Mouse (Mus musculus): ENCODE data around the gene Rangrf. TPM values are rescaled to one million over a fixed set of nuclear protein-coding genes. Genes with fewer than 3 reads are reported as not detected.
"Not testable (repeated sequence)": the region's sequence is repeated elsewhere in the genome, so short reads cannot be mapped to it uniquely, and the experiment has no call there.

Rangrf gene
- polyA plus RNA-seq, 1 experiment from 2014 or later = 58.1 TPM

DNA sequence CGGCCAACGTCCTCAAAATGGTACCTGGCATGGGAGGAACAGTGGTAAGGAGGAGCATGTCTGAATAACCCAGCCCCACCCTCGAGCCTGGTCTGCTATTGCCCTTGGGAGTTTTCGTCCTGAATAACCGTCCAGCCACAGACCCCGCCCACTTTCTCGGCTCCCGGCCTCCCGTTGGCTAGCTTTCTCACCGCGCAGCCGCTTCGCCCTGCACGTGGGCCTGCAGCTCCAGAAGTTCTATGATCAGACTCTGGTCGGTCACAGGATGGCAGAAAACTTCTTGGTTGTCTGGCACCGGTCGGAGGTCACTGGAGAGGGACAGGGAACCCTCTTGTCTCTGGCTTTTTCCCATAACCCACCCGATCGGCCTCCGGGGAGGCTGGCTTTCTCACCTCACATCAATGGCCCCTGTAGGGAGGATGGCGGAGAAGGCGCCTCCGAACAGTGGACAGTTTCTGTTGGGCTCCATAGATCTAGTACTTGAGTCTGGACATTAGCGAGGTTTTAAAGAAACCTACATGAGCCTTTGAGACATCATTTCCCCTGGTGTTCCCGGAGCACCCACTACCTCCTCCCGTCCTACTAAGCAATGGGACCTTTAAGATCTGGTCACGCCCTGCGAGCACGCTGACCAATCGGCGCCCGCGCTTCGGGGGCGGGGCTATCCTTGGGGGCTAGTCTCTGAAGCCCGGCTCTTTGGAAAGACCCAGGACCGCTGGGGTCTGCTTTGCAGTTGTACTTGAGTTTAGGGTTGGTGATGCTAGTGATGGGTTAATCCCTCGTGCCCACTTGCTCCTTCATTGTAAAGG is 1.5 kb downstream of the Rangrf start:
- not testable (repeated sequence) for H3K27me3 ChIP-seq, H3K9me3 ChIP-seq, H3K36me3 ChIP-seq, H3K27ac ChIP-seq
- Histone ChIP-seq H3K4me2 (replicated peaks) (peak overlapping the region; percentile 70), H3K9ac (peak overlapping the region; percentile 60), H3K4me1 (peaks cover 14% of the 10 kb centered on the region), H3K4me3 (peak overlapping the region; percentile 49)
- under 1% methylated on average over 38 of the region's 38 CpGs for WGBS
- peak; percentile 94 for ATAC-seq (ENCODE audit: low FRiP score, low read depth)

DNA sequence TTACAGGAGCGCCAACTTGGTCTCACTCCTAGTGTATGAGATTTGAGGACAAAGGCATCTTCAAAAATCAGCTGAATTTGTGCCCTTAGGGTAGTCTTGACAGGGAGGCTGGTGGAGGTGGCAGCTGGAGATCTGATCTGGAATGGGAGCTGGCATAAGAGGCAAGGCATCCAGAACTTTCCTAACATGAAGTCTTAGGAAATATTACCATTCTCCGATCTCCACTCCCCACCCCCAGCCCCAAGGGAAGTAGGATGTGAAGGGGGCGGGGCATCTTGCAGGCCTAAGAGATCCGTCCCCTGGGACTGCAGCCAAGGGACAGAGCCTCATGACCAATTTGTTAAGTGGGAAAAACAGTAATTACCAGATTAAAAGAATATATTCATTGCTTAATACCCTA is 4.8 kb downstream of the Rangrf start:
- H3K9me3 ChIP-seq = no peaks in the 10 kb centered on the region
- no peaks in the 10 kb centered on the region; the same call in 1 of the 2 replicates for H3K36me3 ChIP-seq
- peaks cover 23% of the 10 kb centered on the region for H3K4me1 ChIP-seq
- no peak overlapping the region for H3K4me3 ChIP-seq
- H3K4me2 ChIP-seq (replicated peaks) = no peak overlapping the region
- no peak overlapping the region for H3K9ac ChIP-seq
- H3K27me3 ChIP-seq = no peaks in the 10 kb centered on the region
- ATAC-seq (ENCODE audit: low FRiP score, low read depth) = no peak
- H3K27ac ChIP-seq = no peak overlapping the region
- 80% methylated on average over 4 of the region's 4 CpGs for WGBS

DNA sequence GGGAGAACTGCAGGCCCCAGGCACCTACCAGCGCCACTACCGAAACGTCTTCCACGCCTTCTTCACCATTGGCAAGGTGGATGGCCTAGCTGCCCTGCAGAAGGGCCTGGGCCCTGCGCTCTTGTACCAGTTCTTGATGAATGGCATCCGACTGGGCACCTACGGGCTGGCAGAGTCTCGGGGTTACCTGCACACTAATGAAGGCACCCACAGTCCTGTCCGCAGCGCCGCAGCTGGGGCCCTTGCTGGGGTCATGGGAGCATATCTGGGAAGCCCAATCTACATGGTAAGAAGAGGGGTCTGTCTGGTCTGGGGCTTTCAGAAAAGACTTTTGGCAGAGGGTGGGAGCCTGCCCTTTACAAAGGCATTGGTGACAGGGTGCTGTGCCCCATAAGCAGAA is 6.2 kb downstream of the Rangrf start:
- H3K9ac ChIP-seq = peak overlapping the region; percentile 73
- no peaks in the 10 kb centered on the region for H3K9me3 ChIP-seq
- no peaks in the 10 kb centered on the region for H3K27me3 ChIP-seq
- ATAC-seq (ENCODE audit: low FRiP score, low read depth) = no peak
- peaks cover 18% of the 10 kb centered on the region for H3K4me1 ChIP-seq
- H3K36me3 ChIP-seq = no peaks in the 10 kb centered on the region; the same call in 1 of the 2 replicates
- no peak overlapping the region for H3K27ac ChIP-seq
- 0 out of 2 replicates have a peak overlapping the region, but pooled peaks have one; percentile 61 for H3K4me3 ChIP-seq
- WGBS = 82% methylated on average over 11 of the region's 11 CpGs
- peak overlapping the region; percentile 96 for H3K4me2 ChIP-seq (replicated peaks)

DNA sequence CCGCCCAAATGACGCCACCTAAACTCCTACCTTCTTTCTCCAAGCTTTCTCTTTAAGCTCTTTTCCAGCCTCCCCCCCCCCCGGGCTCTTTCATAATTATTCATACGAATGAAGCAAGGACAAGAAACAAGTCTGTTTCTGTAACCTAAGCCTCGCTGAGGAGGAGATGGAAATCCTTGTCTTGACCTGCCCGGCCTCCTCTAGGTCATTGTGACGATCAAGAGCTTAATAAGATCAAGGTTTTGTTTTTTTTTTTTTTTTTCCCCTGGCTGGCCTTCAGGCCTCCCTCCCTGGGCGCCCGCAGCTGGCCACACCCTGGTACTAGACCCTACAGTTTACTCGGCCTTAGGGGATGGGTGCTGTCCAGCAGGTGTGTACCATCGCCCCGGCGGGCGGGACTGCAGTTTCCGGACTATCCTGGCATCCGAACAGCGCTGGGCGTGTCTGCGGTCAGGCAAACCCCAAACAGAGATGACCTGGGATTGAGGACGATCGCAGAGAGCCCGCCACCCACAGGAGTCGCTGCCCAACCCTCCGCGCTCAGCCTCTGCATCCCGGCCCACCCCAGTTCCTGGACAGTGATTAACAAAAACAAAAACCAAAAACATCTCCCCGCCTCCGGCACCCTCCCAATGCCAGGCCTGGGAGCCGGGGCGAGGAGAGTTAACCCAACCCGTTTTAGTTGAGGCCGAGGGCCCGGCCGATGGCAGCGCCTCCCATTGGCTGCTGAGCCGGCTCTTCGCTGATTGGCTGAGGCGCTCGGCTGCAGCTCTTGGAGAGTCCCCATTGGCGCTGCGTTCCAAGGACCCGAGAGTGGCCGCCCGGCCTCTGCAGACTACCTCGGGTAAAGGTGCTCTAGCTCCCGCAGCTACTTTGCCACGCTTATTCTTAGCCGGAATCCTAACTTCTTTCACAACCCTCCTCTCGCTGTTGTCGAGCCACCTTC is 7.4 kb downstream of the Rangrf start, which contains the start of gene Slc25a35:
TSS of gene Slc25a35 (plus strand) at position 795 of the 946 bp plus-strand sequence.
- Histone ChIP-seq H3K4me1 (peaks cover 13% of the 10 kb centered on the region), H3K9ac (peak within 1 kb of the TSS; percentile 73), H3K9me3 (no peaks in the 10 kb centered on the region), H3K4me2 (replicated peaks) (peak within 1 kb of the TSS; percentile 96), H3K27ac (no peak within 1 kb of the TSS), H3K36me3 (no peaks in the 10 kb centered on the region; the same call in 1 of the 2 replicates), H3K27me3 (no peaks in the 10 kb centered on the region), H3K4me3 (peak within 1 kb of the TSS; percentile 61)
- ATAC-seq (ENCODE audit: low FRiP score, low read depth) = peak; percentile 96
- under 1% methylated on average over 50 of the region's 50 CpGs for WGBS

DNA sequence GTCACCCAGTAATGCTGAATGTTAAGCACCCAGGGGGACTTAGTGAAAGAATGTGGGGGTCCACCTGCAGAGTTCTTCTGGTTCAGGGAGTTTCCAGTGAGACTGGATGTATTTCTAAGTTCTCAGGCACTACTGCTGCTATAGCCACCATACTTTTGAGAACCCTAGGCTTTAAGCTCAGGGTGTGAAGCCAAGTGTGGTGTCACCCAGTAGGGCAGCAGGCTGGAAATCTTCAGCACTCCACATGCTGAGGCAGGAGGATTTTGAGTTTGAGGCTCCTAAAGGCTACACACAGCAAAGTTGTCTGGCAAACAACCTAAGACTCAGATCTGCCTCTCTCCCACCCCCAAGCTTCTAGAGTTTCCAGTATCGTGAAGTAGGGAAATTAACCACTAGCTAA is 8.4 kb downstream of the Rangrf start:
- Histone ChIP-seq H3K9ac (no peak overlapping the region), H3K4me2 (replicated peaks) (no peak overlapping the region), H3K27ac (no peak overlapping the region), H3K4me1 (peaks cover 16% of the 10 kb centered on the region), H3K27me3 (no peaks in the 10 kb centered on the region), H3K9me3 (no peaks in the 10 kb centered on the region), H3K4me3 (no peak overlapping the region; the same call in 1 of the 2 replicates), H3K36me3 (no peaks in the 10 kb centered on the region; the same call in 1 of the 2 replicates)
- 37% methylated on average over 1 of the region's 1 CpGs for WGBS
- ATAC-seq (ENCODE audit: low FRiP score, low read depth) = no peak

DNA sequence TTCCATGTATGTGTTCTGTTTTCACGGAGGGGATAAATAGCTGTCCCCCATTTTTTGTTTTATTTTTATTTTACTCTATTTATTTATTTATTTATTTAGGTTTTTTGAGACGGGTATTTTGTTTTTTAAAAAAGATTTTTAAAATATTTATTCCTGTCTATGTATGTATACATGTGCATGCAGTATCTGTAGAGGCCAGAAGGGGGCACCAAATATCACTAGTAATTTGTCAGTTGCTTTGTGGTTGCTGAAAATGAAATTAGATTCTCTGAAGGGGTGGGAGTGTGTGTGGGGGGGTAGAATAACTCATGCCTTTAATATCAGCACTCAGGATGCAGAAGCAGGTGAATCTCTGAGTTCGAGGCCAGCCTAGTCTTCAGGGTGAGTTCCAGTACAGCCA is 9.1 kb downstream of the Rangrf start:
- Histone ChIP-seq H3K9ac (no peak overlapping the region), H3K4me3 (no peak overlapping the region), H3K9me3 (no peaks in the 10 kb centered on the region), H3K27ac (no peak overlapping the region), H3K27me3 (no peaks in the 10 kb centered on the region), H3K4me2 (replicated peaks) (no peak overlapping the region), H3K36me3 (no peaks in the 10 kb centered on the region; the same call in 1 of the 2 replicates), H3K4me1 (peaks cover 16% of the 10 kb centered on the region)
- no peak for ATAC-seq (ENCODE audit: low FRiP score, low read depth)
- 32% methylated on average over 3 of the region's 3 CpGs for WGBS

DNA sequence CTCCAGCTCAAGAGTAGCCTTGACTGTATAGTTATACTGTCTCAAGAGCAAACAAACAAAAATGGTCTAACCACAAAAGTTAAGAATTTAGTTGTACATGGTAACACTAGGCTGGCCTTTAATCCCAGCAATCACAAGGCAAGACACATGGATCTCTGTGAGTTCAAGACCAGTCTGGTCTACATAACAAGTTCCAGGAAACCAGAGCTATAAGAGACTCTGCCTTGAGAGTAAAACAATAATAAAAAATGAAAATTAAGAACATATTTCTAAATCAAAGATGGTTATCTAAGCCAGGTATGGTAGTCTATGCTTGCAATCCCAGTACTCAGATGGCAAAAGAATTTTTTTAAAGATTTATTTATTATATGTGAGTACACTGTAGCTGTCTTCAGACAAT is 9.9 kb downstream of the Rangrf start:
- Histone ChIP-seq H3K36me3 (no peaks in the 10 kb centered on the region), H3K27me3 (no peaks in the 10 kb centered on the region), H3K4me1 (peaks cover 16% of the 10 kb centered on the region), H3K4me3 (no peak overlapping the region), H3K9ac (no peak overlapping the region), H3K9me3 (no peaks in the 10 kb centered on the region), H3K4me2 (replicated peaks) (no peak overlapping the region), H3K27ac (no peak overlapping the region)
- ATAC-seq (ENCODE audit: low FRiP score, low read depth) = no peak

DNA sequence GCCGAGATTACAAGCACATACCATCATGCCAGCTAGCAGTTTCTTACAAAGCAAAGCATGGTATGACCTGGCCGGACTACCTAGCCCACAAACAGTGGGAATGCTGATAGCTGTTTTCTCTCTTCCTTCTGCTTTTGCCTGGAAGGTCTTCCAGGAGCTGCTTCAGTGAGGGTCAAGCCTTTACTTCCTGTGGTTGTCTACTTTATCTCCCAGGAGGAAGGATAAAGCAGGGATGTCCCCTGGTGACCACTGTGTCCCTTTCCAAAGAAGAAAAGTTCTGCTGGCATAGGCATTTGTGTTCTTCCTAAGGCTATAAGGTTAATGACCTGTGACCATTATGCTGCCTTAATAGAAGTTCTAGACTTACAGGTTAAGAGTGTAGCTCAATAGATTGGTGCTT is 11.6 kb downstream of the Rangrf start:
- ATAC-seq (ENCODE audit: low FRiP score, low read depth) = no peak
- Histone ChIP-seq H3K4me2 (replicated peaks) (no peak overlapping the region), H3K36me3 (no peaks in the 10 kb centered on the region), H3K27me3 (no peaks in the 10 kb centered on the region), H3K9me3 (no peaks in the 10 kb centered on the region), H3K27ac (no peak overlapping the region), H3K9ac (no peak overlapping the region), H3K4me1 (peaks cover 12% of the 10 kb centered on the region), H3K4me3 (no peak overlapping the region)
- 79% methylated on average over 2 of the region's 2 CpGs for WGBS

DNA sequence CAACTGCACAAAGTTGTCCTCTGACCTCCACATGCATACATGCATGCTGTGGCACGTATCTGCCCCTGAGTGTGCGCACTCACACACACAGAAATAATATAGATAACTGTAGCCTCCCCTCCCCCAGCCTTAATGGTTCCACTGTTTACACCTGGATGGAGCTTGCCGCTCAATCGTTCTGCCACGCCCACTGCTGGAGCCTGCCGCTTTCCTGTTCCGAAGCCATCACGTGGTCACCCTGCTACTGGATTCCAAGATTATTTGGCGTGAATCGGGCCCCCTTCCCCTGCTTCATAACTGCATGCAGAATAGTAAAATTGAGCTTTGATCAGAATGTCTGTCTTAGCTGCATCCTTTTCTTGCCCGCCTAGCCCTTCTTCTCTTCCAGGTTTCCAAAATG is 12.8 kb downstream of the Rangrf start:
- not testable (repeated sequence) for H3K4me3 ChIP-seq; H3K9ac ChIP-seq; H3K4me1 ChIP-seq; H3K9me3 ChIP-seq; H3K36me3 ChIP-seq; ATAC-seq (ENCODE audit: low FRiP score, low read depth); H3K27me3 ChIP-seq; H3K27ac ChIP-seq
- WGBS = 20% methylated on average over 11 of the region's 11 CpGs
- 0 out of 2 replicates have a peak overlapping the region, but pooled peaks have one; percentile 4 for H3K4me2 ChIP-seq (replicated peaks)

DNA sequence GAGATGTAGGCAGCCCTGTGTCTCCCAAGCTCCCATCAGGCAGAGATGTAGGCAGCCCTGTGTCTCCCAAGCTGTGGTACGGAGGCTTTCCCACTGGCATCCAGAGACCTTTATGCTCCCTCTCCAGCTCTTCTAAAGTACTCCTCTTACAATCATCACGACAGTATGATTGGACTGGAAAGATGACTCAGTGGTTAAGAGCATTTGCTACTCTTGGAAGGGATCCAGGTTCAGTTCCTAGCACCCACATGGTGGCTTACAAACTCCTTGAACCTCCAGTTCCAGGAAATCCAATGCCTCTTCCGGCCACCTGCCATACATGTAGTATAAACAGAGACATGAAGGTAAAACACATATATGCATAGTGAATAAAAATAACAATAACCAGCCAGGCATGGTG is 13.4 kb downstream of the Rangrf start:
- WGBS = 80% methylated on average over 3 of the region's 3 CpGs
- Histone ChIP-seq H3K27me3 (peaks cover 8% of the 10 kb centered on the region; the same call in 1 of the 2 replicates), H3K27ac (no peak overlapping the region), H3K4me3 (no peak overlapping the region), H3K4me2 (replicated peaks) (no peak overlapping the region), H3K9me3 (no peaks in the 10 kb centered on the region), H3K36me3 (no peaks in the 10 kb centered on the region), H3K9ac (no peak overlapping the region), H3K4me1 (peaks cover 9% of the 10 kb centered on the region; the same call in 1 of the 2 replicates)
- ATAC-seq (ENCODE audit: low FRiP score, low read depth) = no peak

DNA sequence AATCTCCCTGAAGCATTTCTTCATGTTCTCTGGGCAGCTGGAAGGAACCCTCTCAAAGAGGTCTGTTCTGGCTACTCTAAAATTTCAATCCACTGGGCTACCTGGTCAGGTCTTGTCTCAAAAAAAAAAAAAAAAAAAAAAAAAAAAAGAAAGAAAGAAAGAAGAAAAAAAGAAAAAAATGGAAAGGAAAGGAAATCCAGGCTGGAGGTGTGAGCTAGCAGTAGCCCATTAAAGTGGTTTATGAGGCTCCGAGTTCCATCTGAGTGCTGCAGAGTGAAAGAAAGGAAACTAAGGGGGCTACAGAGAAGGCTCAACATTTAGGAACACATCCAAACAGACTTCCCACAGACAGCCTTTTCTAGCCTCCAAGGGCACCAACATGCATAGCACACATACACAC is 17.0 kb downstream of the Rangrf start:
- ATAC-seq (ENCODE audit: low FRiP score, low read depth) = no peak

DNA sequence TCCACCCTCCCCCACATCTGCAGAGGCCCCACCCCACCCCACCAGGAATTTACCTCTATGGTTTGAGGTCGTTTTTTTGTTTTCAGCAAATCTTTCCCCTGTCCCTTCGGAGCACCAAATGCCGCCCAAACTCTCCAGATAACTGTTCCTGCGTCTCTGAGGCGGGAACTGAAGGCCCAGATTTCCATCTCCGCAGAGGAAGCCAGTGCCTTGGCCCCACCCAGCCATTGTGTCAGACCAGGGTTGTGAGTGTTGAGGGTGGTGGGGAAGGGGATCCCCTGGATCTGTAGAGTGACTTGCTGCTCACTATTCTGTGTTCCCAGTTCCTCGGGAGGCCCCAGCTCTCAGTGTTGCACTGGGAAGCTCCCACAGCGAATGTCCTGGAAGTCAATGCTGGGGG is 17.7 kb downstream of the Rangrf start, which contains the start of gene Arhgef15:
TSS of gene Arhgef15 (minus strand) at position 173 of the 400 bp plus-strand sequence.
- no peak within 1 kb of the TSS for H3K9ac ChIP-seq

More for the DNA sequence above, 17.0 kb downstream of the Rangrf start:
- peaks cover 22% of the 10 kb centered on the region for H3K4me1 ChIP-seq
- no peaks in the 10 kb centered on the region for H3K36me3 ChIP-seq
- peaks cover 45% of the 10 kb centered on the region for H3K27me3 ChIP-seq
- no peak overlapping the region for H3K4me3 ChIP-seq
- H3K9ac ChIP-seq = no peak overlapping the region
- H3K4me2 ChIP-seq (replicated peaks) = no peak overlapping the region
- WGBS = 37% methylated on average over 1 of the region's 1 CpGs
- H3K27ac ChIP-seq = no peak overlapping the region
- H3K9me3 ChIP-seq = no peaks in the 10 kb centered on the region

More for the DNA sequence above, 17.7 kb downstream of the Rangrf start, which contains the start of gene Arhgef15:
- Histone ChIP-seq H3K27me3 (peaks cover 50% of the 10 kb centered on the region), H3K36me3 (no peaks in the 10 kb centered on the region), H3K4me3 (peak within 1 kb of the TSS; percentile 9; the same call in 1 of the 2 replicates), H3K4me1 (peaks cover 22% of the 10 kb centered on the region), H3K4me2 (replicated peaks) (peak within 1 kb of the TSS; percentile 35), H3K27ac (peak within 1 kb of the TSS; percentile 15; the same call in 1 of the 2 replicates), H3K9me3 (no peaks in the 10 kb centered on the region)
- WGBS = 47% methylated on average over 8 of the region's 8 CpGs
- ATAC-seq (ENCODE audit: low FRiP score, low read depth) = no peak

Data from limb, embryonic 13.5 days (tissue).